Mouse (Mus musculus) liver, embryonic 18 days (tissue): Measurements from ENCODE around the gene Celf2. TPM values are rescaled to one million over a fixed set of nuclear protein-coding genes. Genes with fewer than 3 reads are reported as not detected.

Source experiments
- polyA plus RNA-seq: library from polyadenylated mRNA; depleted of rRNA; stranded (reverse); fragments of >200 nt; gene quantifications from 2 replicates; pipeline ENCODE4 v1.2.3, GENCODE M21; 2012; rRNA removed

Gene Celf2
- 6.5 TPM in 2 replicates for polyA plus RNA-seq

DNA sequence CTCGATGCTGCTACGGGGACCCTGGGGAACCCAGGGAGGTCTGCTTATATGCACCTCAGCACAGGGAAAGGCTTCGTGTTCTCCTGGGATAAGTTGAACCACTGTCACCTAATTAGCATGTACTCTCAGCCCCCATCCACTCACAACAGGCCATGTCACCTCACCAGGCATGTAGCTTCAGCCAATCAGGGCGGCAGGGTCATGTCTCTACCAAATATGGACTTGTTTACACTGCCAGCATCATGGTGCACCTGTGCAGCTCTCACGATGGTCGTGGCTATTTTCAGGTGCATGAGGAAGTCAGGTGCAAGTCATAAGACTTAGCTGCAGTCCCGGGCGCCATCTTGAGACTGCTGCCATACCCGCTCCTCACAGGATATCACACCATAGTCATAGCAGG lies at the start of gene Celf2:
Celf2 (minus strand) TSS at position 101 of the 400 bp plus-strand sequence.

